ENCODE assay signal across 17 mouse cellular contexts in genomic region chr1:120601253-120601836, GRCm38 (mm10). TPM values are rescaled to one million over a fixed set of nuclear protein-coding genes. Genes with fewer than 3 reads are reported as not detected.
DNase-seq lines count a peak whose midpoint lies in the region; ATAC-seq and TF ChIP-seq lines count a peak whose summit lies in the region.
"Had no signal": no experiment of that assay in that cellular context is flagged by ENCODE, and none has a peak within 500 bp of the region (broad histone marks: within the 10 kb centered on the region; RNA-seq: fewer than 3 reads in every experiment).

No protein-coding gene starts in this region.

- peak; percentile 23 to 35 for DNase-seq in cerebellum, postnatal 14 days
- DNase-seq in cerebellum, adult 9-10 months, result no peak
- peak; percentile 60 for DNase-seq in limb, embryonic 10.5 days (ENCODE audit: low spot score)
- DNase-seq in layer of hippocampus, adult 9-10 months (ENCODE audit: low spot score), result no peak
- DNase-seq in kidney, adult 11 months, result no peak
- no peak for DNase-seq in lung, adult 2 months
- DNase-seq: thymus, postnatal 25 days had no signal

- TF ChIP-seq CTCF in lung, adult 2 months (IDR thresholded peaks at IDR 0.05; ENCODE audit: insufficient read depth, low read length), result no peak

- no peak overlapping the region for H3K27ac ChIP-seq in embryonic facial prominence, embryonic 12.5 days
- H3K27ac ChIP-seq in limb, embryonic 10.5 days, result no peak overlapping the region
- peak overlapping the region; percentile 71 for H3K27ac ChIP-seq in midbrain, embryonic 16.5 days (ENCODE audit: low read length)
- H3K27ac ChIP-seq: embryonic facial prominence, embryonic 15.5 days; liver, embryonic 14.5 days; macrophage had no signal

- peaks cover 87% of the 10 kb centered on the region for H3K27me3 ChIP-seq in embryonic facial prominence, embryonic 12.5 days
- H3K27me3 ChIP-seq in limb, embryonic 10.5 days (ENCODE audit: low read depth, poor library complexity, severe bottlenecking), result peaks cover 100% of the 10 kb centered on the region
- peaks cover 33% of the 10 kb centered on the region for H3K27me3 ChIP-seq in midbrain, embryonic 16.5 days (ENCODE audit: control insufficient read depth, insufficient read depth, low read depth, low read length)

- H3K9me3 ChIP-seq in embryonic facial prominence, embryonic 12.5 days, result no peaks in the 10 kb centered on the region
- H3K9me3 ChIP-seq in limb, embryonic 10.5 days (replicated peaks), result no peaks in the 10 kb centered on the region
- no peaks in the 10 kb centered on the region for H3K9me3 ChIP-seq in midbrain, embryonic 16.5 days (replicated peaks; ENCODE audit: control insufficient read depth, low read length, poor library complexity, severe bottlenecking)
- H3K9me3 ChIP-seq: embryonic facial prominence, embryonic 15.5 days had no signal

- H3K4me2 ChIP-seq in embryonic facial prominence, embryonic 12.5 days (replicated peaks), result peak overlapping the region; percentile 75; the same call in 1 of the 2 replicates
- H3K4me2 ChIP-seq in midbrain, embryonic 16.5 days (ENCODE audit: low read length), result peak overlapping the region; percentile 71

- no peak for TF ChIP-seq POLR2A in lung, adult 2 months (IDR thresholded peaks at IDR 0.05; ENCODE audit: borderline replicate concordance, extremely low read depth, low read depth, low read length)

- H3K36me3 ChIP-seq in embryonic facial prominence, embryonic 12.5 days, result no peaks in the 10 kb centered on the region
- H3K36me3 ChIP-seq in limb, embryonic 10.5 days, result no peaks in the 10 kb centered on the region
- H3K36me3 ChIP-seq in midbrain, embryonic 16.5 days (ENCODE audit: control insufficient read depth, insufficient read depth, low read length), result no peaks in the 10 kb centered on the region
- H3K36me3 ChIP-seq: embryonic facial prominence, embryonic 15.5 days had no signal

- H3K4me3 ChIP-seq in embryonic facial prominence, embryonic 12.5 days, result no peak overlapping the region
- no peak overlapping the region; the same call in 1 of the 2 replicates for H3K4me3 ChIP-seq in limb, embryonic 10.5 days
- H3K4me3 ChIP-seq in midbrain, embryonic 16.5 days (ENCODE audit: low read depth, low read length), result peak overlapping the region; percentile 54
- H3K4me3 ChIP-seq in lung, adult 2 months (replicated peaks; ENCODE audit: extremely low read depth, low read depth, low read length), result no peak overlapping the region

- peaks cover 9% of the 10 kb centered on the region; the same call in 1 of the 2 replicates for H3K4me1 ChIP-seq in embryonic facial prominence, embryonic 12.5 days
- H3K4me1 ChIP-seq in limb, embryonic 10.5 days, result peaks cover 37% of the 10 kb centered on the region
- H3K4me1 ChIP-seq in midbrain, embryonic 16.5 days (ENCODE audit: control insufficient read depth, insufficient read depth, low read length), result peaks cover 13% of the 10 kb centered on the region
- H3K4me1 ChIP-seq in lung, adult 2 months (ENCODE audit: control insufficient read depth, insufficient read depth, low read length), result no peaks in the 10 kb centered on the region

- WGBS in embryonic facial prominence, embryonic 12.5 days, result 3% methylated on average over 15 of the region's 16 CpGs
- under 1% methylated on average over 16 of the region's 16 CpGs for WGBS in limb, embryonic 10.5 days
- WGBS in midbrain, embryonic 16.5 days, result under 1% methylated on average over 16 of the region's 16 CpGs
- 5% methylated on average over 16 of the region's 16 CpGs for WGBS in lung, adult 2 months

- H3K9ac ChIP-seq in embryonic facial prominence, embryonic 12.5 days, result no peak overlapping the region
- H3K9ac ChIP-seq in midbrain, embryonic 16.5 days (ENCODE audit: low read depth, low read length), result peak overlapping the region; percentile 31; the same call in 1 of the 2 replicates
- H3K9ac ChIP-seq: embryonic facial prominence, embryonic 15.5 days; liver, embryonic 14.5 days had no signal

- no peak for ATAC-seq in embryonic facial prominence, embryonic 12.5 days (ENCODE audit: insufficient number of reproducible peaks, insufficient read depth, low FRiP score, low TSS enrichment)
- no peak for ATAC-seq in midbrain, embryonic 16.5 days
- ATAC-seq: intestine, postnatal 0 days had no signal

RNA-seq across cellular contexts. Expression of gene En1, which starts 0.9 kb away (rescaled TPM):
- polyA plus RNA-seq in embryonic facial prominence, embryonic 12.5 days (2016; fragmentation: Nextera tagmentation; extraction: Ambion mirVana), result 1.5 TPM in 2 replicates
- 0.91 and 1.0 TPM in 2 replicates for polyA plus RNA-seq in limb, embryonic 10.5 days (2016; fragmentation: Nextera tagmentation; extraction: Ambion mirVana)
- 5.9 and 7.6 TPM in 2 replicates for polyA plus RNA-seq in midbrain, embryonic 16.5 days (2015; fragmentation: Nextera tagmentation; extraction: Ambion mirVana)
- not detected in 2 replicates for polyA plus RNA-seq in lung, adult 2 months (2012; rRNA removed)
- polyA plus RNA-seq: gonadal fat pad, adult 2 months; heart, postnatal 0 days; intestine, postnatal 0 days; large intestine, adult 2 months; macrophage; stomach, embryonic 14.5 days had no signal

Comparison
In these comparisons a context has a peak if more than half of its experiments do, and no peak if none do; other contexts are left out.
1. DNase-seq: peak in cerebellum, postnatal 14 days (2 of 2) and limb, embryonic 10.5 days (single experiment); none in cerebellum, adult 9-10 months (single experiment), layer of hippocampus, adult 9-10 months (single experiment), kidney, adult 11 months (single experiment) and lung, adult 2 months (single experiment).